Mouse (Mus musculus): ENCODE data around the gene Rps6kl1.

GRCm38 (mm10) chr12:85186361-85186760 lies 35.3 kb upstream of the Rps6kl1 start:
- TF ChIP-seq CTCF (conservative IDR thresholded peaks at IDR 0.05; ENCODE audit: low read length) (no peak), NANOG (IDR thresholded peaks at IDR 0.05; ENCODE audit: borderline replicate concordance, low read length) (no peak)
